Mouse (Mus musculus): ENCODE measurements at regions not wholly inside any gene's neighbourhood (a gene's known extent, or its start where the extent isn't known, plus 50 kb on each side); places are given as distances from the start of the nearest gene placed in this dataset.

- TF ChIP-seq POLR2A (IDR thresholded peaks at IDR 0.05; ENCODE audit: control insufficient read depth, extremely low read depth, insufficient read depth, low read length, poor library complexity) (no peak), CTCF (IDR thresholded peaks at IDR 0.05; ENCODE audit: borderline replicate concordance, control insufficient read depth, extremely low read depth, insufficient read depth, low read length, poor library complexity) (peak; percentile 93)
Observed at GRCm38 (mm10) chr14:72371702-72372277, 119.8 kb downstream of the Gm9195 start.

Measured in thymus, adult 2 months (tissue).